Mouse (Mus musculus) fibroblast of lung, adult 2 months (primary cell): ENCODE data around the gene Shd.

Experiments used
- DNase-seq: peaks from one replicate; pipeline ENCODE4 v3.0.0-alpha.2; 2011; ENCODE audit warnings: low read depth

Gene Shd

GRCm38 (mm10) chr17:56007444-56008355 is 37.4 kb downstream of the Shd start:
- DNase-seq: no peak

DNA sequence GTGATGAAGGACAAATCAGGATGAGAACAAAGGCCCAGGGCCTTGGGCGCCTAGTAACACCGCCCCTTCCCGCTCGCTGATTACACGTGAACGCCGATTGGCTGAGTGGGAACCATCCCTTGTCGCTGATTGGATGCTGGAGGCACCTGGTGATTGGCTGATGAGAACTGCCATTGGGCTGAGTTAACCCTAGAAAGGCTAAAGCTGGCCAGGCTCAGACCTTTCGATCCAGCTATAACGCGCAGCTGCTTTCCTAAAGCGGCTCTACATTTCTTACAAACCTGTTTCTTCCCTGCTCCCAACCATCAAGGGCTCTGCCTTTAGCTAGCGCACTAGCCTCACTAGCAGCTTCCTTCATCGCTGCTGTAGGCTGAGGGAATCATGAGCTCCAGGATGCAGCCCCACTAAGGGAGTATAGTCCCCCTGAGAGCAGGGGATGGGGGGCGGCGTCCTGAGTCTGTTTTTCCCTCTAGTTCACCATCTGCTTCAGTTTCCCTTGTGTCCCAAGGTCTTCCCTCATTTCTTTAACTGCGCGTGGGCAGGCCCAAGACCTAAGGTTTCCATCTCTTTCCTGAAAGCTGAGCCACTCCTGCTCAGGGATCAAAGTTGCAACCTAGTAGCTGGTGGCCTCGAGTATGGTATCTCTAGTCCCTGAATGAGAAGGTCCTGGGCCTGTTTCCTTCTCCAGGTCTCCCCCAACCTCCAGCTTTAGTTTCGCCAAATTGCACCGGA is 38.3 kb downstream of the Shd start:
- DNase-seq: peak; percentile 95

GRCm38 (mm10) chr17:56009088-56009961 is 39.1 kb downstream of the Shd start:
- peak; percentile 76 for DNase-seq

GRCm38 (mm10) chr17:56009962-56010240 is 39.6 kb downstream of the Shd start:
- DNase-seq: no peak

DNA sequence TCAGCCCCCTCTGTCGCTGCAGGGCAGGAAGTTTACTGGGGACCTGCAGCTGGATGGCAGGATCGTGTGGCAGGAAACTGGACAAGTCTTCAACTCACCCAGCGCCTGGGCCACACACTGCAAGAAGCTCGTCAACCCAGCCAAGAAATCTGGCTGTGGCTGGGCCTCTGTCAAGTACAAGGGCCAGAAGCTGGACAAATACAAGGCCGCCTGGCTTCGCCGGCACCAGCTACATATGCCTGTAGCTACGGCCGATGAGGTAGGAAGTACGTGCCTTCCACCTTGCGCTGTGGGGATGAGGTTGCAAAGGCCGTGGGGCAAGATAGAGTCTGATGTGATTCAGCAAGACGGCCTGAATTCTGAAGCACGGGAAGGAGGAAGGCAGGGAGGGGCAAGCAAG is 40.0 kb downstream of the Shd start:
- no peak for DNase-seq

- DNase-seq: no peak
Observed at GRCm38 (mm10) chr17:56010681-56011080, 40.4 kb downstream of the Shd start.

- no peak for DNase-seq
Observed at GRCm38 (mm10) chr17:56011441-56011840, 41.2 kb downstream of the Shd start.

DNA sequence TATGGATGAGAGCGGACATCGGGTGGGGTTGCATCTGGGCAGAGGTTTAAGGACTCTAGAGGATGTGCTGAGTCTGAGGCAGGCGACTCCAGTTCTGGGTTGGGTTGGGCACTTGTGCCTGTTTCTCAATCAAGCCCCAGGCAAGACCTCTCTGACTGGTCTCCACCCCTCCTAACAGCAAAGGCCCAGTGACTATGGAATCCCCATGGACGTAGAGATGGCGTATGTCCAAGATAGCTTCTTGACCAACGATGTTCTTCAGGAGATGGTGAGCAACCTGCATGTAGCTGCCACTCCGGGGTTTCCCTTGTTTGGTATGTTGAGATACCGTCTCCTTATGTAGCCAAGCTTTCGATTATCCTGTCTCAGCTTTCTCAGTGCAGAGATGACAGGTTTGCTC is 45.0 kb downstream of the Shd start:
- no peak for DNase-seq

DNA sequence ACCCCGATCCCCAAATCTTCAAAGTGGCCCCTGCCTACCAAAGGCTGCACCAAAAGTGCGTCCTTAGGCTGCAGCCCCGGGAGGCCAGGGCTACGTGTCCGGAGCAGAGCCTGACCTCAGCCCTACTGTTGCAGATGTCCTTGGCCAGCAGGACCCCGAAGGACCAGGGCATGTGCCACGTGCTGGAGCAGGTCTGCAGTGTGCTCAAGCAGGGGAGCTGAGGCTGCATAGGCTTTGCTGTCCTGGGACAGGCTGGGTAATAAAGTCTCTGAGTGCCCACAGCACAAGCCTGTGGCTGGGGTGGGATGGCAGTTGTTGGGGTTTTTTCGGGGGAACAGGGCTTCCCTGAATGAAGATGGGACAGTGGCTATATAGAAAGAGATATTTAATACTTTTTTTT is 46.1 kb downstream of the Shd start:
- no peak for DNase-seq

DNA sequence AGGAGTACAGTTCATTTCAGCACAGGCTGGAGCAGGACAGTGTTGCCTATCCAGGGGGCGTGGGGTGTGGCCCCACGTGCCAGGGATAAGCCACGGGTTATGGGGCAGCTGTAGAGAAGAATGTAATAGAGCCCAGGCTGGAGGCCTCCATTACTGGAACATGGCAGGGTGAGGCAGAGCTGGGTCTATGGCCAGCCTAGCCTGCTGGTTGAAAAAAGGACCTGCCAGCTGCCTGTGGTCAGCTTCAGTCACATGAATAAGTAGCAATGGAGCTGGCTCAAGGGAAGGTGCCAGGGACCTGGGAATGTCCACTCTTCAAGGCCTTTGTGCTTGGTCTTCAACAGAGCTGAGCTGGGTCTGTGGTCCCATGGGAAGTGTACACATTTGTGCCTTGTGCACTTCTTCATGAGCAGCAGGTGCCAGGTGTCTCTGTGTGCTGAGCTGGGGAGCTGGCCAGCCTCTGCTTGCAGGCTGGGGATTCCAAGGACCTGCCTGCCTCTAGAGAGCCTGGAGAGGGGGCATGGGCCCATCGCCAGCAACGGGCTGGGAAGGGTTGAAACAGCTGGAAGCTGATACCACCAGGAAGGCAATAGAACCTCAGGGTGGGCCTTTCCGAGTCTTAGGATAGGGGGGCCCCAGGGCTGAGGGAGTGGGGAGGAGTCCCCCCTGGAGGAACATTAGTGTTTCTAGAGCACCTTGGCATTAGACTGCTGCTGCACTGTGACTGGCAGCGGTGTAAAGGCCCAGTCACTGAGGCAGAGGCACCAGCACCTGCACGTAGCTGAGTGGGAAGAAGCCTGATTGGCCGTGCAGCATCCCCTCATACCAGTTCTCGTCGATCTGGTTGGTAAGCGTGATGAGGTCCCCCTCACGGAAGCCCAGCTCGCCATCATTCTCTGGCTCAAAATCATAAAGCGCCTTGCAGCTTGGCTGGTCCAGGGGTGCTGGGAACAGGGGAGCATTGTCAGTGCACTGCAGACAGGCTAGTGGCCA is 46.8 kb downstream of the Shd start:
- no peak for DNase-seq

DNA sequence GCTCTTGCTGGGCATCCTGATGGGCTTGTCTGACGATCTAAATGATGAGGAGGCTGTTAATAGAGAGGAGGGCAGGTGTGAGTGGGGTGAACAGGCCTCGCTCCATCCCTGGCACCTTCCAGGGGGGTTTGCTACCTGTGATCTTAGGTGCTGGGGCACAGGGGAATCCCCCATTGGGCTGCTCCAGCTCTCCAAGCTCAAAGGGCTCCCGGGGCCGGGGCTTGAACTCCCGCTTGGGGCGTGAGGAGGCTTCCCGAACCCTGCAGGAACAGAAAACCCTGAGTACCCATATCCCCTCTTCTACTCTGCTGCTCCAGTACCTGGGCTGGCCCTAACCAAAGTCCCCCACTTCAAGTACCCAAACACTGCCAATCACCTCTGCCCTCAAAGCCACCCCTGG is 47.6 kb downstream of the Shd start:
- DNase-seq: no peak

GRCm38 (mm10) chr17:56018347-56019131 is 48.3 kb downstream of the Shd start:
- DNase-seq: no peak

- no peak for DNase-seq
Observed at GRCm38 (mm10) chr17:56020400-56021084, 50.3 kb downstream of the Shd start.

DNA sequence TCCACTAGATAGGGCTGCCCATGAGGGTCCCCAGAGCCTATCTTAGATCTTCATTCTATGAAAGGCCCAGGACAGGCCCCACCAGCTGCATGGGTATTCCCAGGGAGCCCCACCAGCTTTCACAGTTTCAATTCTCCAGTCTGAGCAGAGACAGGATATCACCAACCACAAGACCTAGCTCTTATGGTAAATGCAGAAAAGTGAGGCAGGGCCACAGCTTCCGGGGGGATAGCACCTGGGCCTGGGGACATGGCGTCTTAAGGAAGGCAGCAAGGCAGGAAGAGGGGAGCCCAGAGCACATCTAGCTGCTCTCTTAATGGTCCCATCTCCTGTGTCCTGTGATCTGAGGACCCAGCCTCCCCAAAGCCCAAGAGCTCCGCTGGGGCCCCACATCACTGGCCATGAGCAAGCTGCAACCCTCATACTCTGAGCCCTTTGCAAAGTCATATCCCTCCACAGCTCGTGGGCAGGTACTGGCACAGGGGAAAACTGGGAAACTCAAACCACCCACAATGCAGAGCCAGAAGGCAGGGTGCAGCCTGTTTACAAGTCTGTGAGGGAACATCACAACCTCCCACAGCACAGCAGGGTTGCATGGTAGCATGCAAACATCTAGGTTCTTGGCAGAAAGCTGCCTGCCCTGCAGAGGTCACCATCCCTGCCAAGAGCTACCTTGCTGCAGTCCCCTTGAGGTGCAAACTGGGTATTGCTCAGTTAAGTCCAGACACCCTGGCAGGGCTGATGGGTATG is 51.1 kb downstream of the Shd start:
- no peak for DNase-seq

DNA sequence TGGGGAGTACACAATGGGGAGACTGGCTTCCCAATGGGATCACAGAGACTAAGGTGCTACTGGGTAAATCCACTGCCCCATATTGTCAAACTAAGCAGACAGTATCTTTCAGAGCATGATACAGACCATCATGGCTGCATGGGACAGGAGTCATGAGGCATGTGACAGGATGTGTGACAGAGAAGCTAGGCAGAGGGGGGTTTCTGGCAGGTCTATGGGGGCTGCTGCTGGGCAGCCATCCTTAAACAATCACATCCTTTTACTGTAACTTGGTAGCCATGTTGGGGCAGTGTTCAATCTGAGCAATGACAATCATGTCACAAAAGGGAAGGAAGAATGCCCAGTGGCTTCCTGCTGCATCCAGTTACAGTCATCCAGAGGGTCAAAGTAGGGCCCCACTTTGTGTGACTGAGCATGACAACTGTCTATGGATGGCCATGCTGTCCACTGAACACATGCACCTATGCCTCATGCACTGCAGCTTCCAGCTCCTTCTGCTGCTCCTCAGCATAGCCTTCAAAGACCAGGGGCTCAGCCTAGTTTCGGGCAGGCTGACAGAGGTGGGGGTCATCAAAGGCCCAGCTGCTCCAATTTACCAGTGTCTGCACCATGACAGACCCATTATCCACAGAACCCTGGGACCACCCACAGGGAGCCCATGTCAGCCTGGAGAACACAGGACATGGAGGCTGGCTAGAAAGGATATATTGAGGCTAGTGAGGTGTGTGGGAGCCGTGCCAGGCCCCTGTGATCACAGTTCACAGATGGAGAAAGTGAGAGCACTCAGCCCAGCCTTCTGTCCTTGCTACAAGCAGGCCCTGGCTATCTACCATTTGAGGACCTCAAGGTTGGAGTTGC is 52.1 kb downstream of the Shd start:
- no peak for DNase-seq

- DNase-seq: no peak
Observed at GRCm38 (mm10) chr17:56022989-56023290, 52.7 kb downstream of the Shd start.

DNA sequence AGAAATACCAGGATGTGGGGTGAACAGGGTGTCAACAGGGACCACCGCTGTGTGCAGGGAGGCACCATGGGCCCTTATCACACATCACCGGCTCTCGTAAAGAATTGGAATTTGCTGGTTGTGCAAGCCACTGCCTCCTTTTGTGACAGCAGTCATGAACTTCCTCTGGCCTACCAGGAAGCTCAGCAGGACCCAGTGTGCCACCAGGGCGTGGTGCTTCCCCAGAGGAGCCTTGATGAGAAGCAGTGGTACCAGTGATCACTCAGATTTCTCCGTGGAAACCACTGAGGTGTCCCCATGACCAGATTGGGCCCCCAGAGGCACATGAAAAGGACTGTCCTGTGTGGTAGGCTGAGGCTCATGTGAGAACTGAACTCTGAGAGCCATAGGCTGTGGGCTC is 53.1 kb downstream of the Shd start:
- no peak for DNase-seq

- DNase-seq: no peak
Observed at GRCm38 (mm10) chr17:56024476-56024875, 54.2 kb downstream of the Shd start.
